Mouse (Mus musculus): ENCODE results near the gene Ttpal.
"Not testable (repeated sequence)": the region's sequence is repeated elsewhere in the genome, so short reads cannot be mapped to it uniquely, and the experiment has no call there.

The Ttpal gene

GRCm38 (mm10) chr2:163593636-163594282, 8.4 kb upstream of the Ttpal start:
- DNase-seq = peak; percentile 48 to 56

- DNase-seq = peak; percentile 35 to 43
Measured at GRCm38 (mm10) chr2:163595119-163595518, 7.0 kb upstream of the Ttpal start.

- peak; percentile 80 to 83 for DNase-seq
Measured at GRCm38 (mm10) chr2:163596057-163596872, 5.8 kb upstream of the Ttpal start.

- no peak for DNase-seq
Measured at GRCm38 (mm10) chr2:163596873-163597155, 5.3 kb upstream of the Ttpal start.

GRCm38 (mm10) chr2:163597661-163598060, 4.5 kb upstream of the Ttpal start:
- peak; percentile 78 to 91 for DNase-seq

GRCm38 (mm10) chr2:163599226-163599625, 2.9 kb upstream of the Ttpal start:
- DNase-seq = peak; percentile 40 to 79

GRCm38 (mm10) chr2:163601066-163601465, 1.0 kb upstream of the Ttpal start:
- DNase-seq = no peak

- no peak for DNase-seq
Measured at GRCm38 (mm10) chr2:163601712-163602100, 408 bp upstream of the Ttpal start.

GRCm38 (mm10) chr2:163606161-163606560, 4.0 kb downstream of the Ttpal start:
- no peak for DNase-seq

- no peak for DNase-seq
Measured at GRCm38 (mm10) chr2:163608008-163608407, 5.9 kb downstream of the Ttpal start.

GRCm38 (mm10) chr2:163609281-163609975, 7.3 kb downstream of the Ttpal start:
- DNase-seq = no peak

- no peak for DNase-seq
Measured at GRCm38 (mm10) chr2:163611176-163611575, 9.1 kb downstream of the Ttpal start.

GRCm38 (mm10) chr2:163613206-163613605, 11.1 kb downstream of the Ttpal start:
- DNase-seq = no peak

GRCm38 (mm10) chr2:163613990-163614389, 11.9 kb downstream of the Ttpal start:
- no peak for DNase-seq

GRCm38 (mm10) chr2:163615401-163615800, 13.3 kb downstream of the Ttpal start:
- no peak for DNase-seq

- DNase-seq = no peak
Measured at GRCm38 (mm10) chr2:163615906-163616651, 14.0 kb downstream of the Ttpal start.

- no peak for DNase-seq
Measured at GRCm38 (mm10) chr2:163616652-163617227, 14.6 kb downstream of the Ttpal start.

GRCm38 (mm10) chr2:163617232-163617863, 15.2 kb downstream of the Ttpal start:
- no peak for DNase-seq

GRCm38 (mm10) chr2:163617874-163618273, 15.8 kb downstream of the Ttpal start:
- DNase-seq = no peak

- DNase-seq = no peak
Measured at GRCm38 (mm10) chr2:163620451-163620850, 18.3 kb downstream of the Ttpal start.

- DNase-seq = not testable (repeated sequence)
Measured at GRCm38 (mm10) chr2:163621401-163621800, 19.3 kb downstream of the Ttpal start.

- no peak for DNase-seq
Measured at GRCm38 (mm10) chr2:163631223-163631622, 29.1 kb downstream of the Ttpal start.

Data from kidney, adult 8-10 months (tissue).